Mouse (Mus musculus) right cerebral cortex, postnatal 10 days (tissue): ENCODE measurements around the gene Olfr1211.

Experiments
- DNase-seq, 2 experiments: peaks; one replicate each; pipeline ENCODE4 v3.0.0; 2021; ENCODE audit warnings: low spot score in 2 of 2

Olfr1211 gene

GRCm38 (mm10) chr2:88938011-88938410 lies at the start of gene Olfr1211:
TSS of gene Olfr1211 (minus strand) at chr2:88938111.
- DNase-seq, result no peak

DNA sequence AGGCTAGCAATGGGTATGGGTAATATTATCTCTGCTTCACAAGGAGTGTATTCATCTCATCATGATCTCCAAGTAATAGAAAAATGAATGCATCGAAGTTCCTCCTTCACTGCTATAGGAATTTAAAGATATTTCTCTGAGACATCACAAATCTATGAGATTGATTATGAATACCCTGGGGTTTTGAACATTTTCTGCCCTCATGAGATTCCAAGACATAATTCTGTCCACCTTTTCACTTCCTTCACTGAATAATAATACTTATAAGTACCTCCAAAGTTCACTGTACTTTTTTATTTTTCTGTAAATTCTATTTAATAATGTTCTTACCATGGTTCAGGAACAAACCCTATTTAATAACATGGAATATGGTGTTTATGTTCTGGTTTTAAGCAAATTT lies 42.3 kb upstream of the Olfr1211 start, which contains the start of gene Gm13762:
Gm13762 (minus strand) TSS at position 101 of the 400 bp plus-strand sequence.
- no peak for DNase-seq

- no peak for DNase-seq
Observed at GRCm38 (mm10) chr2:88953669-88954068, 15.8 kb upstream of the Olfr1211 start, which contains the start of gene Olfr1212. TSS of gene Olfr1212 (plus strand) at chr2:88953969.

GRCm38 (mm10) chr2:88915057-88915456 lies 22.9 kb downstream of the Olfr1211 start, which contains the start of gene Olfr1209:
TSS of gene Olfr1209 (minus strand) at chr2:88915157.
- no peak for DNase-seq

- DNase-seq, result no peak
Observed at GRCm38 (mm10) chr2:88902211-88902610, 35.7 kb downstream of the Olfr1211 start, which contains the start of gene Olfr1208. TSS of gene Olfr1208 (minus strand) at chr2:88902311.
